Mouse (Mus musculus) layer of hippocampus, adult 11-12 months (tissue): ENCODE measurements at regions not wholly inside any gene's neighbourhood (a gene's known extent, or its start where the extent isn't known, plus 50 kb on each side); places are given as distances from the start of the nearest gene placed in this dataset.
"Not testable (repeated sequence)": the region's sequence is repeated elsewhere in the genome, so short reads cannot be mapped to it uniquely, and the experiment has no call there.

Experiments used
- DNase-seq: peaks from one replicate; pipeline ENCODE4 v3.0.0; 2022; ENCODE audit warnings: low spot score

GRCm38 (mm10) chr10:84186466-84186865, 253.9 kb downstream of the Nuak1 start:
- DNase-seq, result no peak

DNA sequence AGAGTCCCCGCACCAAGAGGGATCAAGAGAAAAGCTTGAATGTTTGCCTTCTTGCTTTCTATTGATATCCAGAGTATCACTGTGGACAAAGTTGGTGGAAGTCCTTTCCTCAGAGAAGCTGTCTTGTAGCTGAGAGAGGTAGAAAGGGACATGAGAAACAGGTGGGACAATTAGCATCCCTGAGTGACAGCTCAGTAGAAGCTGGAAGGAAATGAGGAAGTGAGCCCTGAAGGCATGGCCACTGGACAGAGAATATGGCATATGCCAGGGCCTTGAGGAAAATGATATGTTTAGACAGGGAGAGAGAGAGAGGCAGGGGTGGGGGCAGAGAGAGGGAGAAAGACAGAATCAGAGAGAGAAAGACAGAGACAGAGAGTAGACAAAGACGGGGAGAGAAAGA, 241.4 kb downstream of the Nuak1 start:
- DNase-seq, result no peak

GRCm38 (mm10) chr10:84201785-84202184, 238.6 kb downstream of the Nuak1 start:
- DNase-seq, result no peak

- no peak for DNase-seq
Measured at GRCm38 (mm10) chr10:84212096-84212785, 228.2 kb downstream of the Nuak1 start.

DNA sequence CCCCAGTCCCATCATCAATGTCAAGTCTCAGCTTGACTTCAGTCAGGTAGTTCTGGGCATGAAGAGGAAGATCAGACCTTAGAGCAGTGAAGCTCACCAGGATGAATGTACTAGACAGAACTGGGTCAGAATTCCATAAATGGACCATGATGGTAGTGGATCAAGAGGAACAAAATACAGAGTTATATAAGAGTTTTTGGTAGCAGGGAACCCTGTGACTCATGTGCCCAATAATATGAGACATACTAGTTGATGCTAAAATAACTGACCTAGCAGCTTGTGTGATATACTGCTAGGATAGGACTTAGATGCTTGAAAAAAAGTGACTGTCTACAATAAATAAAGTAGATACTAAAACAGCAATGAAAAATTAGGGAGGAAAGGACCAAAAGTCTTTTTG, 225.6 kb downstream of the Nuak1 start:
- no peak for DNase-seq

GRCm38 (mm10) chr10:84229224-84229921, 211.0 kb downstream of the Nuak1 start:
- peak; percentile 60 for DNase-seq

- peak; percentile 21 for DNase-seq
Measured at GRCm38 (mm10) chr10:84230011-84230781, 210.2 kb downstream of the Nuak1 start.

- DNase-seq, result no peak
Measured at GRCm38 (mm10) chr10:84235006-84235405, 205.4 kb downstream of the Nuak1 start.

DNA sequence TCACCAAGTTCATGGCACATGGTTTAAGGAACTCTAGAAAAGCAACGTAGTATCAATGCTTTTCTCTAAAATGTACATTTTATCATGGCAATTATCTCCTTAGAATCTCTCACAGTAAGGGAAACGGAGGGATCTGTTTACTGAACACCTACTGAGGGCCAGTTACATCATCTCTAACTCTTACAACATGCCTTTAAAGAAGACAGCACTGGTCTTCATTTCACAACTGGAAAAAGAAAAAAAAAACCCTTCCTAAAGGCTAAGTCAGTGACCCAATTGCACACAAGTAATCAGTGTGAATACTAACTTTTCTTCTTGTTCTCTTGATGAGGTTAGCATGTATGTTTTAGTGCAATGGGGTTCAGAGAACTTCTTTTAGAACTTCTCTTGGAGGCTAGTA, 204.2 kb downstream of the Nuak1 start:
- no peak for DNase-seq

DNA sequence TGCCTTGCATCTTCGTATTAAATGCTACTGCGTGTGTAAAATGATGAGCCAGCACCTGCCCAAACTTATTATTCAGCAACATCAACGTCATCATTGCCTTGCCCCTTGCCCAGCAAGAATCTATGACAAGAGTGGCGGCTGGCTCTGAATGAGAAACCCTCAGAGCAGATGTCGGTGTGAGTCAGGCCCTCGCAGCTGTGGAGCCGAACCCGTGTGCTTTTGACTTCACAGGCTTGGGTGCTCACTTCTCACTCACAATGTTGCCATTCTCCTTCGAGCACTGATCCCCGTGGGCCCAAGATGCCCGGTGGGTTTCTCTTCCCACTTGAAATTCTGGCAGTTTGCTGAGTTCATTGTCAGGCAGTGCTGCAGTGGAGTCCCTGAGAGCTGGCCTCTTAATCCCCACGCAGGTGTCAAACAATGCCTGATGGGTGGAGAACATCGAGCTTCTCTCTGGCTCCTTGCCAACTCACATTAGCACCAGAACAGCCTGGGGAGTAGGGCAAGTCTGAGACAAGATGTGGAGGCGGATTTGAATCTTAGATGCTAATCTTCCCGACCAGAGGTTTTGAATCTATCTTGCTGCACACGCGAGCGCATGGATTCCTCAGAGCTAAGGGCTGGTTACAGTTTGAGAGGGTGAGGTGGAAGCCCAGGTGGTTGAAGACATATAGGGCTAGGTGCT, 202.0 kb downstream of the Nuak1 start:
- DNase-seq, result no peak

- DNase-seq, result no peak
Measured at GRCm38 (mm10) chr10:84243283-84243682, 197.1 kb downstream of the Nuak1 start.

- DNase-seq, result no peak
Measured at GRCm38 (mm10) chr10:84249346-84249745, 191.1 kb downstream of the Nuak1 start.

DNA sequence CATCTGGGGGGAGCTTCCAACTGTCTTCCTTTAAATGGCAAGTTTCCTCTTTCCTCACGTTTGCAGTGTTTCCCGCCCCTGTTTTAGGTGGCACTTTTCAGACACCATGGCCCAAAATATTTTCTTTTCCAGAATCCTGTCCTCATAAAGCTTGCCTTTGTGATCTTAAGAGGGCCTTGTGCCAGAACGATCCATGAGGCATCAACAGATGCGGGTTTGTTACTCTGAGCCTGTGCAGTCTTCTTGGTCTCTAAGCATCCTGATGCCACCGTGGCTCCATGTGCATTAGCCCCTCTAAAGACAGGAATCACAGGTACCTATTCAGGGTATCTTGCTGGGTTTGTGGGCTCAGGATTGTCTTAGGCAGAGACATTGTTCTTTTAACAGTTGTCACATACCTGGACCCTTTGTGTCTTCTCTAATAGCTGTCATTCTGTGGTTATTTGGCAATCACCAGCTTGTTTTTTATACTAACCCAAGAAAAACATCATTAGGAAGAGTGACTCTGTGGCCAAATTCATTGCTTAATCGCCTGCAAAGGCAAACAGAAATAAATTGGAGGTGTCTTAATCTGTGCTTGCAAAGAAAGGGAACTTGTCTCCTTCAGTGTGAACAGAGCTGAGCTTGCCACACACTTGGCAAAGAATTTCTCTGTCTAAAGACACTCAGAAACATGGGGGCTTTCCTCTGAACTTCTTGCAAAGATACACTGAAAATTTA, 179.3 kb downstream of the Nuak1 start:
- DNase-seq, result no peak

DNA sequence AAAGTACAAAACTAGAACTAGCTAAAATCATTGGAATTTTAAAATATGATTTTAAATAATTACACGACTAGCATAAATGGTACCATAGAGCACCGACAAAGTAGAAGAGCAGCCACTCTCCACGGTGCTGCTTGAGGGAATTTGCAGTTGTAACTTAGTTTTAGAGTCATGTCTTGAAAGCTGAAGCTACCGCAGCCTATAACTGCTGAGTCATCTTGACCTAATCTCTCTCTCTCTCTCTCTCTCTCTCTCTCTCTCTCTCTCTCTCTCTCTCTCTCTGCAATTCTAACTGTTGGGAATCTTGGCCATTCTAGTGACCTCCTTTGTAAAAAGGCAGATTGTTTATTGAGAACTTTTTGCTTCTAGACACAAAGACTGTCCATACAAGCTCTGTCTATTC, 177.5 kb downstream of the Nuak1 start:
- DNase-seq, result no peak

GRCm38 (mm10) chr10:84285832-84286506, 154.4 kb downstream of the Nuak1 start:
- peak; percentile 59 for DNase-seq

DNA sequence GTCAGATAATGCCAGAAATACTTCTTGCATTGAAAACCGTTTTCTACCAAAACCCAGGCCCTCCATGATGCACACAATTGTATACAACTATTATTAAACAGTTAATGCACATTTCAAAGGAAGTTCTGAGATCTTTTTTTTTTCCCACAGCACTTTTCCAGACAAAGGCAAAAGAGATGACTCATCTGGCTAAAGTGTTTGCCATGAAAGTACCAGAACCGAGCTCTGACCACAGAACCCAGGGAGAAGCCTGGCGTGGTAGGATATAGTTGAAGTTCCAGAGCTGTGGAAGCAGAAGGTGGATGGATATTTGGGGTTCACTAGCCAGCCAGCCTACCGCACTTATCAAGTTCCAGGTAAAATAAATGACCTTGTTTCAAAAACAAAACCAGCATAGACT, 146.0 kb downstream of the Nuak1 start:
- no peak for DNase-seq

DNA sequence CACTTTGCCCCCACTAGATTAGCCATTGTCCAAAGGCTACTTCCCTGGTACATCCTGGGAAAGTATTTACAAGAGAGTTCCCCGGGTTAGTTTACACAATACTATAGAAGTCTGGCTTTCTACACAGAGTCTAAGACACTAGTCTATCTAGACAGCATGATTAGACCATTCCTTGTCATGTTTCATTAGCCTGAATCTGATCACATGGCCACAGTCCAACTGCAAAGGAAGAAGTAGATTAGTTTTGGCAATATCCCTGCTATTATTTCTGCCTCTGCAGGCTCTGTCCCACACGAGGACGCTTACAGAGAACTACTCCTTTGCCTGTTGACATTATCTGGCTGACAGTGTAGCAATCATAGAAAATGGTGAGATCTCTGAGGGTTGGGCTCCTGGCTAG, 144.2 kb downstream of the Nuak1 start:
- no peak for DNase-seq

DNA sequence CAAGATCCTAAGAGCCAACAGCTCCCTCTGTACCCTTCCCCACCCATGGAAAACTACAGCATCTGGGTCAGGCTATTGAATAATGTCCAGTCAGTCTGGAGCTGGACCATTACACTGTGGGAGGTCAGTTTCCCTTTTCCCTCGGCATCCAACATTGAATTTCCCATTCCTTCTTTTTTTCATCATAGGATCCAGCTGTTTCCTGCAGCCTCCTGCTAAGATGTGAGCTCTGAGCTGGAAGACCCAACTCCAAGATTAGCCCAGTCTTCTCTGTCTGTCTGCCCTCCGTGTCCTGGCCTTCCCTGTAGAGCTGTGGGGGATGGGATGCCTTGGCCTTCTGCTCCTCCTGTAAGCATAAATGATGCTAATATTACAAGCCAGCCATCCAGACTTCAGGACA, 138.8 kb downstream of the Nuak1 start:
- no peak for DNase-seq

DNA sequence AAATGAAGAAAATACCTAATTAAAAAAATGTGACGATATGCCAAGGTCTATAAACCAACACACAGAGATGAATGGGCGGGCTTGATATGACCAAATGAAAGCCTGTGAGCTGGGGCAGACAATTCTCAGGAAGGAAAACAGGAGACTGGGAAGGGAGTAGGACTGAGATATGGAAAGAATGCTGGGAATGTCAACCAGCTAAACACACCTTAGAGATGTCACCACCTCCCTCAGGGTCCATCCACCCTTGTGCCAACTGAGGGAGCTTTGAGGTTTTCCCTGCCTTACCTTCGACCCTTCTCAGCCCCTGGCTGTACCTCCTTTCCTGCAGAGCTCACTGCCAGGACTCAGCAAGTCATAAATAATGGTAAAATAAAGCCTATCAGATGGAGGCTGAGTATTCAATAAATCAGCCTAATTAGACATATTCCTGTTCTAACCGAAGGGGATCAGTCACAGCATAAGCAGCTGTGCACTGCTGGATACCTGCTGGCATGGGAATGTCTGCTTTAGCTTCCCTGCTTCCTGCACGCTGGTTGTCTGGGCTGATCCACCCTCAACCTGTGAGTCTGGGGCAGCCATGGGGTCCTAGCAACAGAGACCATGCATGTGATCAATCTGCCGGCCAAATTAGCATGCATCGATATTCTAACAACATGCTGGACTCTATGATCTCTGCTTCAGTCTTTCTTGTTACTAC, 137.4 kb downstream of the Nuak1 start:
- no peak for DNase-seq

- DNase-seq, result not testable (repeated sequence)
Measured at GRCm38 (mm10) chr10:84308746-84309145, 131.7 kb downstream of the Nuak1 start.

DNA sequence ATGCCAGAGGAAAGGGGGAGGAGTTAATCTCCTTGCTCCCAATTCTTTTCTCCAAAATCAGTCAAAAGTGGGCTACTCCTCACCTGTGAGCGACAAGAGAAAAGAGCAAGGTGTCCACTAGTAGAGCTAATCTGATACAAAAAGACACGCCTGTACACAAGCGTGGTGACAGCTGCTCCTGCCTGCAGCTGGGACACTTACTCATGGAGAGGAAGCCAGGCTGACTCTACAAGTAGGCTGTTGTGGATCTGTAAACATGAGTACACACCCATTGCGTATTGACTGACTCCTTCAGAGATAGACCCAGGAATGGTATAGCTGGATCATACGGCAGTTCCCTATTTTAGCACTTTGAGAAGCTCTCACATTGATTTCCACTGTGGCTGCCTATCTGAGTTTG, 129.7 kb downstream of the Nuak1 start:
- no peak for DNase-seq
